Mouse (Mus musculus): ENCODE measurements around the gene Pax5. TPM values are rescaled to one million over a fixed set of nuclear protein-coding genes. Genes with fewer than 3 reads are reported as not detected.

The Pax5 gene
- total and polyA plus RNA-seq, 3 experiments = 0.68 to 1.5 (median 1.1) TPM

DNA sequence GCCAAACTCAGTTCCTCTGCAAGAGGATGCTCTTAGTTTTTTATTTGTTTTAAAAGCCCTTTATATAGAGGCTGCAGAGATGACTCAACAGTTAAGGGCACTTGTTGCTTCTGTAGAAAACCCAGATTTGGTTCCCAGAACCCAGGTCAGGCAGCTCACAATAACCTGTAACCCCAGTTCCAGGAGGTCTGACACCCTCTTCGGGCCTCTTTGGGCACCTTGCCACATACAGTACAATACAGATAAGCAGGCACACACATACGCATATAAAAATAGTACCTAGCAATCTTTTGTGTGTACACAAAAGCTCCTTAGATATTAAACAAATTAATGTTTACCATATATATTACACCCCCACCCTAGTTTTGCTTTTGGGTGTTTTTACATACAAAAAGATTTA is 104.8 kb downstream of the Pax5 start:
- DNase-seq = peak; percentile 36 to 48
- 17% methylated on average over 2 of the region's 2 CpGs for WGBS
- no peak for TF ChIP-seq CTCF (IDR thresholded peaks at IDR 0.05)
- no peak for TF ChIP-seq EP300 (IDR thresholded peaks at IDR 0.05; ENCODE audit: insufficient read depth, low read depth, low read length)
- TF ChIP-seq POLR2A (IDR thresholded peaks at IDR 0.05; ENCODE audit: insufficient read depth, low read depth, low read length) = no peak

DNA sequence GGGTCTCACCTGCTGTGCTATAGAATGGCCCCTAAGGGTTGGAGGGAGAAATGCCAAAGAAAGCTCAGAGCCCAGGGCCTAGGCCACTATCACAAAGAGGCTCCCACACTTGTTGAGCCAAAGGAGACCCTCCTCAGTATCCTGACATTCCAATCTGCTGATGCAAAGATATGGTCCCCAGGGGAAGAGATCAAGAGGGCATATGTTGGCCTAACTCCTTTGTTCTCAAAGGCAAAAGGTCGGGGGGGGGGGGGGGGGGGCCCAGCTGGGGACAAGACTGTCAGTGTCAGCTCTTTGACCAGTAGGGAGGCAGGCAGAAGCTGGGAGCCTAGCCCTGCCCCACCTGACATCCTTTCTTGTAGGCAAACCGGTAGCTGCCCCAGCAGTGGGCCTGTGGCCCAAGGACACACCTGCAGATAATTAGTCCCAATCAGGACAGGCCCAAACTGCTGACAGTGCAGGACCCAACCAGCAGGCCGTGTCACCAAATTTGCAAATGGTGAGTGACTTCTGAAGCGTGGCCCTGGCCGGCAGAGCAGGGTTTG is 108.0 kb downstream of the Pax5 start:
- TF ChIP-seq POLR2A (IDR thresholded peaks at IDR 0.05; ENCODE audit: insufficient read depth, low read depth, low read length) (no peak), EP300 (IDR thresholded peaks at IDR 0.05; ENCODE audit: insufficient read depth, low read depth, low read length) (no peak), CTCF (IDR thresholded peaks at IDR 0.05) (no peak)
- Histone ChIP-seq H3K79me2 (replicated peaks; ENCODE audit: control insufficient read depth, insufficient read depth, low read length) (no peaks in the 10 kb centered on the region), H3K9ac (ENCODE audit: low read depth, low read length) (no peak overlapping the region), H3K4me3 (no peak overlapping the region), H3K36me3 (ENCODE audit: control insufficient read depth, insufficient read depth, low read length) (no peaks in the 10 kb centered on the region), H3K27me3 (ENCODE audit: control insufficient read depth, insufficient read depth, low read length) (no peaks in the 10 kb centered on the region), H3K27ac (no peak overlapping the region), H3K4me1 (ENCODE audit: control insufficient read depth, insufficient read depth, low read length) (no peaks in the 10 kb centered on the region; the same call in 1 of the 2 replicates)
- no peak for DNase-seq
- intact Hi-C loops (cut with DNase I) = no loop called here
- WGBS = 27% methylated on average over 5 of the region's 5 CpGs

More for the DNA sequence above, 104.8 kb downstream of the Pax5 start:
- no peaks in the 10 kb centered on the region for H3K36me3 ChIP-seq (ENCODE audit: control insufficient read depth, insufficient read depth, low read length)
- H3K4me1 ChIP-seq (ENCODE audit: control insufficient read depth, insufficient read depth, low read length) = no peaks in the 10 kb centered on the region
- intact Hi-C loops (cut with DNase I) = no loop called here
- H3K9ac ChIP-seq (ENCODE audit: low read depth, low read length) = no peak overlapping the region
- no peaks in the 10 kb centered on the region for H3K79me2 ChIP-seq (replicated peaks; ENCODE audit: control insufficient read depth, insufficient read depth, low read length)
- H3K4me3 ChIP-seq = no peak overlapping the region
- no peaks in the 10 kb centered on the region for H3K27me3 ChIP-seq (ENCODE audit: control insufficient read depth, insufficient read depth, low read length)
- peak overlapping the region; percentile 45; the same call in 1 of the 2 replicates for H3K27ac ChIP-seq

DNA sequence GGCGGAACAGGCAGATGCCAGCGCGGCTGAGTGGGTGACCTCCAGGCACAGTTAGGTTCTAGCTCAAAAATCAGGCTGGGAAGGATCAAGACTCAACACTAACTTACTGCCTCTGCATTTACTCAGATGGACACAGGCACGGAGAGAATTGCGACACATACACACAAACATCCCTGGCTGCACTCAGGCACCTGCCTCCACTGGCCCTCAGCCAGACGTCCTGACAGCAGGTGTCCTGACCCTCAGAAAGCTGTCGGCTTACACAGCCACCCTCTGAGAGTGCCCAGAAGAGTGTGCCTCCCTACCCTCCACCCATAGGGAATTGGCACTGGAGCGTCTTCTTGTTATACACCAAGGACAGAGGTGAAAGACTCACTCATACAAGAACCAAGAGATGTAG is 108.9 kb downstream of the Pax5 start:
- DNase-seq = peak; percentile 22 to 32
- Histone ChIP-seq H3K27ac (no peak overlapping the region), H3K36me3 (ENCODE audit: control insufficient read depth, insufficient read depth, low read length) (no peaks in the 10 kb centered on the region), H3K79me2 (replicated peaks; ENCODE audit: control insufficient read depth, insufficient read depth, low read length) (no peaks in the 10 kb centered on the region), H3K4me3 (no peak overlapping the region), H3K9ac (ENCODE audit: low read depth, low read length) (no peak overlapping the region), H3K27me3 (ENCODE audit: control insufficient read depth, insufficient read depth, low read length) (no peaks in the 10 kb centered on the region), H3K4me1 (ENCODE audit: control insufficient read depth, insufficient read depth, low read length) (no peaks in the 10 kb centered on the region; the same call in 1 of the 2 replicates)
- intact Hi-C loops (cut with DNase I) = no loop called here
- WGBS = 70% methylated on average over 8 of the region's 8 CpGs
- TF ChIP-seq EP300 (IDR thresholded peaks at IDR 0.05; ENCODE audit: insufficient read depth, low read depth, low read length) (no peak), POLR2A (IDR thresholded peaks at IDR 0.05; ENCODE audit: insufficient read depth, low read depth, low read length) (no peak), CTCF (IDR thresholded peaks at IDR 0.05) (no peak)

DNA sequence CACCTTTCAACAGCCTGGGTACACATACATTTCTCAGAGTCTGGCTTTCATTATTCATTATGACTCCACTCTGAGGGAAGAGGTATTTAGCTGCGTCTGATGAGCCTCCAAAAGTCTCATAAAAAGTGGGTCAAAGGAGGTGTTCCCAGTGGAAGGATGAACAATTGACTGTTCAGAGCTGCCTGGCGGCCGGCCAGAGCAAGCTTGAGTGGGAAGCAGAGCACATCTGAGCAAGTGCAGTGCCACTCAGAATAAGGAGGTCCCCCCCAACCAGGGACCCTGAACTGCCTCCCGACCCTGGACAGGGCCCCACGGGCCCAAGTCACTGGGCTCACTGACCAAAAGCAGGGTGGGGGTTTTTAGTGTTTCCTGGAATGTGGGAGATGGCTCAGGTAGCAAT is 109.4 kb downstream of the Pax5 start:
- WGBS = 43% methylated on average over 5 of the region's 5 CpGs
- no peaks in the 10 kb centered on the region for H3K36me3 ChIP-seq (ENCODE audit: control insufficient read depth, insufficient read depth, low read length)
- no peak for DNase-seq

DNA sequence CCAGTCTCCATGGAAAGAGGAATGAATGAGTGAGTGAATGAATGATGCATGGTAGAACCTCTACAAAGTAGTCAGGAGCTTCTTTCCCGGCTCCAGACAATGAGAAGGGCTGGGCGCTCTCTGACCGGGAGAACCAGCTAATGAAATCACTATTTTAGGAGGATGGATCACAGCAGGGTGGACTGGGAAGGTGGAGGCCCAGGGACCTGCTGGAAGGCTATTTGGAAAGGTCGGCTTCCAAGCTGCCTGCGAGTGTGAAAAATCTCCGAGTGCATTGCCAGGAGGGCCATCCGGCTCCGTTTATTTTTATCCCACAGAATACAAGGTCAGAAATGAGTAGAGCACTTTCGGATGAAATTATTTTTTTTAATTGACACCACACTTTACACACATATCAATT is 112.3 kb downstream of the Pax5 start:
- WGBS = 57% methylated on average over 9 of the region's 9 CpGs
- H3K4me1 ChIP-seq (ENCODE audit: control insufficient read depth, insufficient read depth, low read length) = no peaks in the 10 kb centered on the region; the same call in 1 of the 2 replicates
- no peak overlapping the region; the same call in none of the 2 replicates for H3K27ac ChIP-seq
- no peak overlapping the region for H3K4me3 ChIP-seq
- intact Hi-C loops (cut with DNase I) = no loop called here
- peak in 1 of 2 experiments; percentile 37 for DNase-seq
- H3K79me2 ChIP-seq (replicated peaks; ENCODE audit: control insufficient read depth, insufficient read depth, low read length) = no peaks in the 10 kb centered on the region
- no peak for TF ChIP-seq CTCF (IDR thresholded peaks at IDR 0.05)
- TF ChIP-seq POLR2A (IDR thresholded peaks at IDR 0.05; ENCODE audit: insufficient read depth, low read depth, low read length) = no peak
- no peak for TF ChIP-seq EP300 (IDR thresholded peaks at IDR 0.05; ENCODE audit: insufficient read depth, low read depth, low read length)
- no peaks in the 10 kb centered on the region for H3K36me3 ChIP-seq (ENCODE audit: control insufficient read depth, insufficient read depth, low read length)
- H3K9ac ChIP-seq (ENCODE audit: low read depth, low read length) = no peak overlapping the region
- no peaks in the 10 kb centered on the region for H3K27me3 ChIP-seq (ENCODE audit: control insufficient read depth, insufficient read depth, low read length)

More for the DNA sequence above, 109.4 kb downstream of the Pax5 start:
- Histone ChIP-seq H3K4me3 (no peak overlapping the region), H3K4me1 (ENCODE audit: control insufficient read depth, insufficient read depth, low read length) (no peaks in the 10 kb centered on the region; the same call in 1 of the 2 replicates), H3K9ac (ENCODE audit: low read depth, low read length) (no peak overlapping the region), H3K27ac (no peak overlapping the region), H3K79me2 (replicated peaks; ENCODE audit: control insufficient read depth, insufficient read depth, low read length) (no peaks in the 10 kb centered on the region), H3K27me3 (ENCODE audit: control insufficient read depth, insufficient read depth, low read length) (no peaks in the 10 kb centered on the region)
- TF ChIP-seq CTCF (IDR thresholded peaks at IDR 0.05) (no peak), POLR2A (IDR thresholded peaks at IDR 0.05; ENCODE audit: insufficient read depth, low read depth, low read length) (no peak), EP300 (IDR thresholded peaks at IDR 0.05; ENCODE audit: insufficient read depth, low read depth, low read length) (no peak)
- intact Hi-C loops (cut with DNase I) = no loop called here

DNA sequence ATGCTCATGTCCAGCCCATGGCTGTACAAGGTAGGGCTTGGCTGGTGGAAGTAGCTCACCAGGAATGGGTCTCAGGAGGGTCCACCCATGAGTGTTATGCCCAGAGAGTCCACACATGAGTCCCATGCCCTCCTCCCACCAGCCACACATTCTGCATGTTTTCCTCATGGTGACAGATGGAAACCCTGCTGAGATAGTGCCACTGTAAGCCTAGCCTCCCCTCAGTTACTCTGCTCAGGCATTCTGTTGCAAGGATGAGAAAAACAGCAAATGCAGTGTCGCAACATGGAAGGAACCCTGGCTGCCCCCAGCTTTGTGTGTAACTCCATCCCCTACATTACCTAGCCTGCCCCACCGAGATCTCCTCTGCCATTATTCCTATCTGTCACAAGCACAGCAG is 117.2 kb downstream of the Pax5 start:
- no peaks in the 10 kb centered on the region; the same call in 1 of the 2 replicates for H3K27me3 ChIP-seq (ENCODE audit: control insufficient read depth, insufficient read depth, low read length)
- DNase-seq = no peak
- TF ChIP-seq CTCF (IDR thresholded peaks at IDR 0.05) (no peak), POLR2A (IDR thresholded peaks at IDR 0.05; ENCODE audit: insufficient read depth, low read depth, low read length) (no peak), EP300 (IDR thresholded peaks at IDR 0.05; ENCODE audit: insufficient read depth, low read depth, low read length) (no peak)
- H3K4me3 ChIP-seq = no peak overlapping the region
- intact Hi-C loops (cut with DNase I) = no loop called here
- H3K27ac ChIP-seq = no peak overlapping the region
- no peak overlapping the region for H3K9ac ChIP-seq (ENCODE audit: low read depth, low read length)
- H3K4me1 ChIP-seq (ENCODE audit: control insufficient read depth, insufficient read depth, low read length) = no peaks in the 10 kb centered on the region; the same call in 1 of the 2 replicates
- H3K79me2 ChIP-seq (replicated peaks; ENCODE audit: control insufficient read depth, insufficient read depth, low read length) = no peaks in the 10 kb centered on the region
- WGBS = 81% methylated on average over 2 of the region's 2 CpGs
- H3K36me3 ChIP-seq (ENCODE audit: control insufficient read depth, insufficient read depth, low read length) = no peaks in the 10 kb centered on the region

All from heart, adult 2 months (tissue).